Mouse (Mus musculus) layer of hippocampus, adult 8-10 months (tissue): ENCODE measurements at regions not wholly inside any gene's neighbourhood (a gene's known extent, or its start where the extent isn't known, plus 50 kb on each side); places are given as distances from the start of the nearest gene placed in this dataset.

Source experiments
- DNase-seq, 2 experiments: peaks; one replicate each; pipeline ENCODE4 v3.0.0; 2022; ENCODE audit warnings: low spot score in 2 of 2

- DNase-seq, result no peak
These were observed 128.2 kb upstream of the Jarid2 start for GRCm38 (mm10) chr13:44601024-44601423.

- no peak for DNase-seq
These were observed 126.6 kb upstream of the Jarid2 start for GRCm38 (mm10) chr13:44602658-44603057.

GRCm38 (mm10) chr13:44607316-44608285 lies 121.7 kb upstream of the Jarid2 start:
- no peak for DNase-seq

GRCm38 (mm10) chr13:44608286-44608675 lies 121.0 kb upstream of the Jarid2 start:
- DNase-seq, result no peak

- DNase-seq, result no peak
These were observed 120.5 kb upstream of the Jarid2 start for GRCm38 (mm10) chr13:44608681-44609335.

- no peak for DNase-seq
These were observed 119.7 kb upstream of the Jarid2 start for GRCm38 (mm10) chr13:44609606-44610005.

GRCm38 (mm10) chr13:44615696-44616095 lies 113.6 kb upstream of the Jarid2 start:
- DNase-seq, result no peak

GRCm38 (mm10) chr13:44618368-44618767 lies 110.9 kb upstream of the Jarid2 start:
- DNase-seq, result no peak

- no peak for DNase-seq
These were observed 106.5 kb upstream of the Jarid2 start for GRCm38 (mm10) chr13:44622661-44623355.

- DNase-seq, result no peak
These were observed 104.6 kb upstream of the Jarid2 start for GRCm38 (mm10) chr13:44624716-44625115.

GRCm38 (mm10) chr13:44625792-44626191 lies 103.5 kb upstream of the Jarid2 start:
- no peak for DNase-seq

GRCm38 (mm10) chr13:44626806-44627205 lies 102.5 kb upstream of the Jarid2 start:
- no peak for DNase-seq

- DNase-seq, result no peak
These were observed 99.2 kb upstream of the Jarid2 start for GRCm38 (mm10) chr13:44630061-44630460.

- DNase-seq, result no peak
These were observed 94.7 kb upstream of the Jarid2 start for GRCm38 (mm10) chr13:44634616-44635015.

GRCm38 (mm10) chr13:44635221-44636007 lies 93.9 kb upstream of the Jarid2 start:
- no peak for DNase-seq

GRCm38 (mm10) chr13:44636008-44636335 lies 93.3 kb upstream of the Jarid2 start:
- no peak for DNase-seq

- DNase-seq, result no peak
These were observed 86.9 kb upstream of the Jarid2 start for GRCm38 (mm10) chr13:44642361-44642760.

- no peak for DNase-seq
These were observed 79.2 kb upstream of the Jarid2 start for GRCm38 (mm10) chr13:44650052-44650451.

- DNase-seq, result no peak
These were observed 77.7 kb upstream of the Jarid2 start for GRCm38 (mm10) chr13:44651259-44652238.

- peak; percentile 43 to 65 for DNase-seq
These were observed 71.3 kb upstream of the Jarid2 start for GRCm38 (mm10) chr13:44657905-44658414.
